Mouse (Mus musculus) bone marrow macrophage, adult 2 months (primary cell): ENCODE results near the gene Psrc1. TPM values are rescaled to one million over a fixed set of nuclear protein-coding genes. Genes with fewer than 3 reads are reported as not detected.

Experiments
- H3K27ac ChIP-seq: 2 replicates; pipeline ENCODE4 v1.5.1; 2012; ENCODE audit warnings: low read depth, low read length; ENCODE audit not compliant: insufficient read depth
- H3K4me1 ChIP-seq: 2 replicates; pipeline ENCODE4 v1.6.1; 2012; ENCODE audit warnings: low read length; ENCODE audit not compliant: control insufficient read depth, insufficient read depth
- H3K4me3 ChIP-seq: 2 replicates; pipeline ENCODE4 v1.5.1; 2012; ENCODE audit warnings: mild to moderate bottlenecking, low read length, moderate library complexity; ENCODE audit not compliant: insufficient read depth
- CTCF ChIP-seq: IDR thresholded peaks from 2 replicates; pipeline ENCODE4 v1.5.1; 2012; ENCODE audit warnings: low read depth, mild to moderate bottlenecking, low read length, moderate library complexity
- POLR2A ChIP-seq: IDR thresholded peaks from 2 replicates; pipeline ENCODE4 v1.6.1; 2012; ENCODE audit warnings: mild to moderate bottlenecking, low read depth, low read length, borderline replicate concordance
- polyA plus RNA-seq: library from polyadenylated mRNA; stranded (reverse); fragments of >200 nt; gene quantifications from 2 replicates; pipeline ENCODE4 v1.2.4, GENCODE M21; 2012; ENCODE audit not compliant: missing spikeins, insufficient read depth, insufficient read length

Gene Psrc1
- polyA plus RNA-seq, 1 experiment = 15.3 TPM

DNA sequence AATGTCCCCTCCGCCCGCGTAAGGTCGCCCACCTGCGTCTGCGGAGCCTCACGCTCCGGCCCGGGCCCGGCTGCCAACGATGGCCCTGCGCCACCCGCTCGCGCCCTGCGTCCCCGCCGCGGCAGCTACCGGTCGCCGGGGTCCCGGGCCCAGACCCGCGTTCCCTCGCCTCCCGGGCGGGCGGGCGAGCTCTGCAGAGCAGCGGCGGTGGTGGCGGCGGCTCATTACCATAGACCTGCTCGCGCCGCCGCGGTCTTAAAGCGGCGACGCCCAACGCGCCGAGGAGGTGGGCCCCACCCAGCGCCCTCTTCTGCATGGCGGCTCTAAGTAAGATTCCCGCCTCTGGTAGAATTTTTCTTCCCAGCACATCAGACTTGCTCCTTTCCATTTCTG lies 32.2 kb downstream of the Psrc1 start:
- peak overlapping the region; percentile 59 for H3K4me3 ChIP-seq
- TF ChIP-seq CTCF (no peak), POLR2A (no peak)
- no peaks in the 10 kb centered on the region for H3K4me1 ChIP-seq
- H3K27ac ChIP-seq = no peak overlapping the region

DNA sequence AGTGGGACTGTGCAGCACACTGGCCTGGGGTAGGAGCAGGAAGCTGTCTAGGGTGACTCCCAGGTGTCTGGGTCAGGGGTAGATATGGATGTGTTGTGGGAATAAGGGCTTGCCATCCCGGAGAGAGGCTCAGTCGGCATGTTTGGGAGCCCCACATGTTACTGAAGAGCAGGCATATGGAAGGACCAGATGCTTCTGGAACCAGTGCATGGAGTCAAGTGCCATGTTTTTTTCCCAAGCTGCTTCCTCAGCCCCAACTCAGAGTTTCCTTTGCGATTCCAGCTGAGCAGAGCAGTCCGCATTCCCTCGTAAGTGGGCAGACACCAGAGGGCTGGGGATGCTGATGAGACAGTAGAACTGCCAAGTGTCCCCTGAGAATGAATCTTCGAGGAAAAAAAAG lies 39.4 kb downstream of the Psrc1 start:
- TF ChIP-seq POLR2A (no peak), CTCF (no peak)
- Histone ChIP-seq H3K4me3 (no peak overlapping the region), H3K4me1 (peaks cover 3% of the 10 kb centered on the region; the same call in 1 of the 2 replicates), H3K27ac (no peak overlapping the region)

DNA sequence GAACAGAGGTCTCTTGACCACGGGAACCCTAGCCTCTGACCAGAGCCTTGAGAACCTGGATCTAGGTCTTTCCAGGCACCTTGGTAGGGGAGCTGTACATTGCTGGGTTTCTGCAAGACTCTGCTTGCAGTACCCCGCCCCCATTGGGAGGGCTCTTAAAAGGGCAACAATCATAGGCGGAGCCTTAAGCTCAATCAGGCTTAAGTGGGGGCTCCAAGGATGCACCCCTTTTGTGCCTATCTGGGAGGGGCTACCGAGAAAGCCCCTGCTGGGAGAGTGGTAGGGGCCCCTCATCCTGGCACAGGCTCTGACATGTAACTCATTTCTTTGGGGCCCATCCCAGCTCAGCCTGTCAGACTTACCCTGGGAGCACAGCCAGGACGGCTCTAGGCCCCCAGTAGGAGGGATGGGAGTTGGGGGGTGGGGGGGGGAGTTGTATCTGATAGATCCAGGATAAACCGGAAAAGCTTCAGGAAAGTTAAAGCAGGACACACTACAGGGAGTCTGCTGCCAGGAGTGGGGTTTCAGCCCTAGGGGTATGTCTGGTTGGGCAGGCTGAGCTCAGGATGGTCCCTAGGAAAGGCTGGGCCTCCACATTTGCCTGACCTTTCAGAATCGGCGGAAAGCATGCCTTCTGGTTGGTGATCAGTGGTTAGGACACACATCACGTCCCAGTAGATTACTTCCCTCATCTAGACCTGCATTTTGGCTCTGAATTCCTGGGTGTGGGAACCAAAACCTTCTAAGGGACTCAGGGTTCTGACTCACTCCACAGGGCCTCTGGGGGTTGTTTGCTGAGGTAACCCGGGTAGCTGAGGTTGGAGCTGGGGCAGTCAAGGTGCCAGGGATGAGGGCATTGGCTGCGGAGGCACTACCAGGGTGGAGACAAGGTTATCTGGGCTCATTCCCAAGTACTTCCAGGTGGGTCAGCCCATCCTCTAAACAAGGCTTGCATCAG lies 40.5 kb downstream of the Psrc1 start:
- Histone ChIP-seq H3K4me1 (peaks cover 3% of the 10 kb centered on the region; the same call in 1 of the 2 replicates), H3K27ac (no peak overlapping the region), H3K4me3 (no peak overlapping the region)
- TF ChIP-seq CTCF (no peak), POLR2A (no peak)

DNA sequence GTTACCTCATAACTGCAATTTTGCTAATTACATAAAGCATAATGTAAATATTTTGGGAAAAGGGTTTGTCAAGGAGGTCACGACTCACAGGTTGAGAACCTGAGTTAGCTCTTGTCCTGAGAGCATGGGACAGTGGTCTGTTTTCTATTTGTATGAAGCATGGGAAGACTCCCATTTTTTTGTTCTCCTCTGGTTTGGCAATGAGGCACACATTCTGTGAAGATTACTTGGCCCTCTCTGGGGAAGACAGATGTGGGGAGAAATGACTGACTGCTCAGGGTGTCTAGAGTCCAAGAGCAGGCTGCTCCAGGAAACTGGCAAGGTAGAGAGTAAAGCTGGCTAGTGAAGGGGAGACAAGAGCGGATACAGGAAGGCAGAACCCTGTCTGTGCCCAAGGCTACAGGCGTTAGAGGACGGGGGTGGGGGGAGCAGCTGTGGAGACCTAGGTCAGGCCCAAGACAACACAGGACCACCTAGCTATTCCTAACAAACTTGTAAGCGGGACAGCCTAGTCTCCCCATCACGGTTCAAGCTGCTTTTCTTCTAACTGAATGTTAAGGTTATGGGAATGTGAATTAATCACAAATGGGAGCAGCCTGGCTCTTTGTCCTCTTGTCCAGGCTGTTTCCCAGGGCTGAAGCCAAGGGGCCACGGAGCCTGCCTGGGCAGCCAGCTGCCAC lies 41.4 kb downstream of the Psrc1 start:
- H3K4me1 ChIP-seq = peaks cover 3% of the 10 kb centered on the region; the same call in 1 of the 2 replicates
- TF ChIP-seq POLR2A = no peak
- no peak for TF ChIP-seq CTCF
- no peak overlapping the region for H3K27ac ChIP-seq
- no peak overlapping the region for H3K4me3 ChIP-seq

DNA sequence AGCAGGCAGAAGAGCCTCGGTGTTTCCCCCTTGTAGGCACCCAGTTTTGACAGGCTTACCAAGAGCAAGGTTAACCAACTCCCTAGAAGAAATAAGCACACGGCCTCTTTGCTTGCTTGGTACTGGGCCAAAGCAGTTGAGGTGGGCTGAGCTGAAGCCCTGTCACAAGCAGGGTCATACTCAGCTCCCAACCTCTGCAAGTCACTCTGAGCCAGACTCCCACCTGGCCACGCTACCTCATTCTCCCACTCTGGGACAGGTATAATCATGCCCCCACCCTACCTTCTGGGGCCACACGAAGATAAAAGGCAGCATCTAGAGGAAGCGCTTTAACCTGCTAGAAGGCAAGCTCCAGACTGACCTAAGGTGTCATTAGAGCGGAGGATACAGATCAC lies 42.0 kb downstream of the Psrc1 start:
- H3K27ac ChIP-seq = no peak overlapping the region
- peaks cover 3% of the 10 kb centered on the region; the same call in 1 of the 2 replicates for H3K4me1 ChIP-seq
- no peak for TF ChIP-seq CTCF
- TF ChIP-seq POLR2A = no peak
- H3K4me3 ChIP-seq = no peak overlapping the region

DNA sequence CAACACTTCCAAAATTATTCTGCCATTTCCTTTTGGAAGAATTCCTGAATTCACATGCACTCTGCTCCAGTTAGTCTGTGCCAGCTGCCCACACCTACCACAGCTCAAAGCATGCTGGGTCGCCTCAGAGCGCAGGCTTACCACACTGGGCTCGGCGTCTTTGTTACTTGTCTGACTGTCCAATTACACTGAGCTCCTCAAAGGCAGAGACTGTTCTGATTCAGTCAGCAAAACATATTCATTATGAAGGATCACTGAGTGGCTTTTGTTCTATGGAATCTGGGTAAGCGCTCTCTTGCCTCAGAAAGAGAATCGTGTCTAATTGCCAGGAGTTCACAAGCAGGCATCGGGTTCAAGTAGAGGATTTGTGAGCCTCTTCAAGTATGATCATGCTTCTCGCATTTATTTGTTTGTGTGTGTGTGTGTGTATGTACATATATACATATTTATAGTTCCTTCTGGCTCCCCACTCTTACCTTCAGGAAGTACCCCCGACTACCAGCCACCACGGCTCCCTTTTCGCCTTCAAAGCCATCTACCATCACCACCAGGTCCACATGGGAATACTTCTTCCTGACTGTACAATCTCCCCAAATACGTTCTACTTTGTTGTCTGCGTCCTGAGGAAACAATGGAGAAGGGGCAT lies 49.0 kb downstream of the Psrc1 start:
- Histone ChIP-seq H3K27ac (no peak overlapping the region), H3K4me3 (no peak overlapping the region), H3K4me1 (peaks cover 15% of the 10 kb centered on the region)
- TF ChIP-seq POLR2A (no peak), CTCF (no peak)

DNA sequence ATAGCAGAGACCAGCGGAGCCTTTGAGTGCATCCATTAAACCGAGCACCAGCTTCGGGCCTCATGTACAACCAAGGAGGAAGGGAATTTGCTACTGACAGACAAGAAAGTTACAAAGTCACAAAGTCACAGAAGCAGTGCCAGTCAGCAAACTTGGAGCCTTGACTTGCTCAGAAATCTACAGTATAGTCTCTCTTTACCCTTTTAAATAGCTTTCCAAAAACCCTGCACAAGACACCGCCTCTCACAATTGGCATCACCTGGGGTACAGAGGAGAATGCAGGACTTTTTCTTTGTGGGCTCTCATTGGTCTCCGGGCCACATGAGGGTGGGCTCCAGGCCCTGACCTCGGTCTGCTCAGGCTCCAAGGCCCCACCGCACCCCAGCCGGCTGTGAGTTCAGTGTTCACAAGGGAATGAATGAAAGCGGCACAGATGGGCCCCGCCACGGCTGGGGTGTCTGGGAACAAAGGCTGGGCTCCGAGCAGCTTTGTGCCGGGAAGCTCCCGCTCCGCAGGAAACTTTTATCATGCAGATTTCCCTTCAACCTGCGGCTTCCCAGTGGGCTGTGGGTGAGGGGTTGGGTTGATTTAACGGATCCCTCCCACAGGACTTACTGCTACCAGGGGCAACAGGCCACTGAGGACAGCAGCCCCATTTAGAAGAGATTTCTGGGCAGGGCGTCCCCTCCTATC lies 49.7 kb downstream of the Psrc1 start:
- H3K4me3 ChIP-seq = no peak overlapping the region
- H3K27ac ChIP-seq = no peak overlapping the region
- TF ChIP-seq CTCF = no peak
- TF ChIP-seq POLR2A = no peak
- H3K4me1 ChIP-seq = peaks cover 15% of the 10 kb centered on the region

DNA sequence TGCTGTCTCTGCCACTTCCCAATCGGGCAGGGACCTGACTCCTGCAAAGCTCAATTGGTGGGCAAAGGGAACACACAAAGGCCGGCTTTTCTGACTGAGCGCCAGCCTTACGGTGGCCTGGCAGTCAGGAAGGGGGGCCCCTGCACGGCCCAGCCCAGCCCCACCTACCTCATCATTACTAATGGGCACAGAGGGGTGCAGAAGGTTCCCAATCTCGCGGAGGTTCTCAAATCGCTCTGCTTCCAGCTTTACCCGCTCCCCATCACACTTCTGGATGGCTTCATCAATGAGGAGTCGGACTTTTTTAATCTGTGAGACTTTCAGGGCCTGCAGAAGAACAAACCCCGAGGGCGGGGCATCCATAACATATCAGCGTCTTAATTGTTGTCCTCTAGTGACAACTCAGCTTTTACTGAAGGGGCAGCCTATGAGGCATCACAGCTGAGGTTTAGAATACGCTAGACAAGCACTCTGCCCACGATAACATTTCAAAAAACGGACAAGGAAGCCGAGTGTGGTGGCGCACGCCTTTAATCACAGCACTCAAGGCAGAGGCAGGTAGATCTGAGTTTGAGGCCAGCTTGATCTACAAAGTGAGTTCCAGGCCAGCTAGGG lies 50.3 kb downstream of the Psrc1 start:
- Histone ChIP-seq H3K4me3 (no peak overlapping the region), H3K4me1 (peaks cover 16% of the 10 kb centered on the region), H3K27ac (no peak overlapping the region)
- TF ChIP-seq CTCF = no peak
